Mouse (Mus musculus): ENCODE measurements around the gene Tead2.
A peak's percentile ranks its signal among the peaks of the same experiment; 100 is the strongest.
"Not testable (repeated sequence)": the region's sequence is repeated elsewhere in the genome, so short reads cannot be mapped to it uniquely, and the experiment has no call there.

Tead2 gene

DNA sequence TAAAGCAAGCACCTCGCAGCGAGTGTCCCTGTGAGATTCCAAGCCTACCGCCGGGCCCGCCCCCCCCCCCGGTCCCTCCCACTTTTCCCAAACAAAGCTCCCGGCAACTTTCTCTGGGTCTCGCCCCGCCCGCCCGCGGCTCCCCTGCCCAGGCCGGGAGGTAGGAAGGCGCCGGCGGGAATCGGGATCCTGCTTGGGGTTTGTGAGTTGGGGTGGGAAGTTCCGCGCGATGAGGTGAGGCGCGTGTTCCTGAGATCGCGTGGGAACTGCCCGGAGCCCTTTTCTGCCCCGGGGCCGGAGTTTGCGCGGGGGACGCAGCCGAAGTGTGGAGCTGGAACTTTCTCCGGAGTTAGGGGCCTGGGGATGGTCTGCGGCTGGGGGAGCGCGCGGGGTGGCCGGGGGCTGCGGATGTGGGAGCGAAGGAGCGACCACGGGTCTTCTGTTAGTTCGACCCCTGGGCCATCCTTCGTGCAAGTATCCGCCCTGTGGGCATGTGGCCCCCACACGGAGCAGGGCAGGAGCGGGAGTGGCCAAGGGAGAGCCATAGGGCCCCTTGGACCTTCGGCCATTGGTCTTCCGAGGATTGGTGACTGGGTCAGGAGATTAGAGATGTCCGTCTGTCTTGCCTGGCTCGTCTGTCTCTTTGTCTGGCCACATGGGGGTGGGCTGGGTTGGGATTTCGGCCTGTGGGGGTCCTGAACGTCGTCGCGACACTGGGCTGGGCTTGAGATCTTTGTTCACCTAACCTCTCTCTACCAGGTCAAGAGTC lies at the start of gene Tead2:
Gene Tead2, plus strand, starts transcription at position 81 of the 769 bp plus-strand sequence.
- peak; percentile 90 for DNase-seq

DNA sequence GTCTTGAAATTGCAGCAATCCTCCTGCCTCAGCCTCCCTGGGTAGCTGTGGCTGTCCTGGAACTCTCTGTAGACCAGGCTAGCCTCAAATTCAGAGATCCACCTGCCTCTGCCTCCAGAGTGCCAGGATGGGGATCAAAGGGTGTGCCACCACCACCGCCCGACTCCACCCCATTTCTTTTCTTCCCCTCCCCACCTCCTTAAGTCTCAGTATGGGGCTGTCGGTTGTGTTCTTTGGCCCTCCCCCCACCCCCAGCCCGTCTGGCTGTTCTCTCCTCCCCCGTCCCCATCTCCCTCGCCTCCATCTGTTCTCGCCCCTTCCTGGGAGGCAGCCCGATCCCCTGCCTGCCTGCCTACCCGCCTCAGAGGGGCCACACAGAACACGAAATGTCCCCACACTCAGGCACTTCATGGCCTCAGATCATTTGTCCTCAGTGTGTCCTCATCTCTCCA lies 48.6 kb upstream of the Tead2 start:
- no peak for DNase-seq

DNA sequence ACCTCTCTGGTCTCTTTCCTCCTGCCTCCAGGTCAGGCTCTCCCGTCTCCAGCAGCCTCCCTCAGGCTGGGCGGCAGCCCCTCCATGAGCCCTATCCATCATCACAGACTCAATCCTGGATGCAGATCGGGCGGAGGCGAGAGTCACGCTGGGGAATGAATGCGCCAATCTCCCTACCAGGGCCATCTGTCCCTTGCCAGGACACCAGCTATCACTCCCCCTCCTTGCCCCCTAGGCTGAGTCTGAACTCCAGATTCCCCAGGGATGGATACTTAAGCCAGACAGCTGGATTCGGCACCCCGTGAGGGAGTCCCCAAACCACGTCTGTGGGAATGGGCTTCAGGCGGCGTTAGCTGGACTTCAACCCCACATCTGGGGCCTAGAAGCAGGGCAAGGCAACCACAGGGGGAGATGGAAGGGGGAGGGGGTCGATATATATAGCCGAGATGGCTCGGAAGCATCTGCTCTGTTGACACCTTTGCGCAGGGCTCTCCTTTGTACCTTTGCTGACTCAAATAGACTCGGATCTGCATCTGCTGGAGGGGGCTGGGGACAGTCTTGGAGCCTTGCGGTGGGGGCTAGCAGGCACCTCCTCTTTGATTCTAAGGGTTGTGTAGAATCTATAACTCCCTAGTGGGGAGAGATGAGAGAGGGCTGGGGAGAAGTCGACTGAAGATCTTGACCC lies 47.6 kb upstream of the Tead2 start:
- peak; percentile 42 for DNase-seq

DNA sequence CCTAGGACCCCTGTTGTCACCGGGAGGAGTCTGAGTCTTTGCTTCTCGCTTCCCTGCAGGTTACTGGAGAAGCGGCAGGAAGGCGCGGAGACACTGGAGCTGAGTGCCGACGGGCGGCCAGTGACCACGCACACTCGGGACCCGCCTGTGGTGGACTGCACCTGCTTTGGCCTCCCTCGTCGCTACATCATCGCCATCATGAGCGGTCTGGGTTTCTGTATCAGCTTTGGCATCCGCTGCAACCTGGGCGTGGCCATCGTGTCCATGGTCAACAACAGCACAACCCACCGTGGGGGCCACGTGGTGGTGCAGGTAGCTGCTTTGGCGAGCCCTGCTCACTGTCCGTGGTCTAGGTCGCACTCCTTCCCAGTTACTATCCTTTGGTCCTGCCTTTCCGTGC lies 46.9 kb upstream of the Tead2 start:
- DNase-seq = no peak

DNA sequence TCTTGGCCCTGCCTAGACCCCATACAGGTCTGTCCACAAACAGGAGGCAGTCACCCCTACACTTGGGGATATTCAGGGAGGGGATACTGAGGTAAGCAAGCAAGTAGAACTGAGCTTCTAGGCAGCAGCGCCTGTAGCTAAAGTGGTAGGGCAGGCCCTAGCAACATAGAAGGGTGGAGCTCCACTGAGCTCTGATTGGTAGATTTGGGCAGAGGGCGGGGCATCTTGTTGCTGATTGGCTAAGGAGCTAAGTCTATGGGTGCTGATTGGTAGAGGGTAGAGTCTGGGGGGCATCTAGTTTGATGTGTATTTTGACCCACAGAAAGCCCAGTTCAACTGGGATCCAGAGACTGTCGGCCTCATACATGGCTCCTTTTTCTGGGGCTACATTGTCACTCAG lies 46.1 kb upstream of the Tead2 start:
- DNase-seq = no peak

DNA sequence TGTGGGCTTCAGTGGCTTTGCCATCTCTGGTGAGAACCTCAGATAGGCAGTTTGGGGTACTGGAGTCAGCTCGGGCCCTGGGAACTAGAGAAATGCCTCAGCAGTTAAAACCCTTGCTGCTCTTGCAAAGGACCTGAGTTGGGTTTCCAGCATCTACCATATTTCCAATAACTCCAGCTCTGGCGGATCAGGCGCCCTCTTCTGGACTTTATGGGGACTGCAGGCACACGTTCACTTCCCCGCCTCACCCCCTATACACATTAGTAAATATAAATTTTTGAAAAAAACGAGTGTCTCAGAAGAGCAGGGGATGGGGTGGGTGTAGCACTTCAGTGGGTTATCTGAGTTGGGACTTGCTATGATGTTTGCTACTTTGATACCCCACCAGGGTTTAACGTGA lies 42.6 kb upstream of the Tead2 start:
- DNase-seq = no peak

DNA sequence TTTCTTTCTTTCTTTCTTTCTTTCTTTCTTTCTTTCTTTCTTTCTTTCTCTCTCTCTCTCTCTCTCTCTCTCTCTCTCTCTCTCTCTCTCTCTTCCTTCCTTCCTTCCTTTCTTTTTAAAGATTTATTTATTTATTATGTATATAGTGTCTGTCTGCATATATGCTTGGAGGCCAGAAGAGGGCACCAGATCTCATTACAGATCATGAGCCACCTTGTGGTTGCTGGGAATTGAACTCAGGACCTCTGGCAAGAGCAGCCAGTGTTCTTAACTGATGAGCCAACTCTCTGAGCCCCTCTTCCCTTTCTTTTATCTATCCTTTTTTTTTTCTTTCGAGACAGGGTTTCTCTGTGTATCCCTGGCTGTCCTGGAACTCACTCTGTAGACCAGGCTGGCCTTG lies 41.8 kb upstream of the Tead2 start:
- DNase-seq = not testable (repeated sequence)

DNA sequence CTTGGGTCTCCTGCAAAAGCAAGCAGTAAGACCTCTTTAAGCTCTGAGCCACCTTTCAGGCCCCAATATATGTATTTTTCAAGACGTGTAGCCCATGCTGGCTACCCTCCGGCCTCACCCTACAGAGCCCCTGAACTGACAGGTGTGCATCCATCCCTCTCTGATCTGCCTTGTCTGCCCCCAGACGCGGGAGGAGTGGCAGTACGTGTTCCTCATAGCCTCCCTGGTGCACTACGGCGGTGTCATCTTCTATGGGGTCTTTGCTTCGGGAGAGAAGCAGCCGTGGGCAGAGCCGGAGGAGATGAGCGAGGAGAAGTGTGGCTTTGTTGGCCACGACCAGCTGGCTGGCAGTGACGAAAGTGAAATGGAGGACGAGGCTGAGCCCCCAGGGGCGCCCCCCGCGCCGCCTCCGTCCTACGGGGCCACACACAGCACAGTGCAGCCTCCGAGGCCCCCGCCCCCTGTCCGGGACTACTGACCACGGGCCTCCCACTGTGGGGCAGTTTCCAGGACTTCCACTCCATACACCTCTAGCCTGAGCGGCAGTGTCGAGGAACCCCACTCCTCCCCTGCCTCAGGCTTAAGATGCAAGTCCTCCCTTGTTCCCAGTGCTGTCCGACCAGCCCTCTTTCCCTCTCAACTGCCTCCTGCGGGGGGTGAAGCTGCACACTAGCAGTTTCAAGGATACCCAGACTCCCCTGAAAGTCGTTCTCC lies 40.8 kb upstream of the Tead2 start:
- DNase-seq = no peak

DNA sequence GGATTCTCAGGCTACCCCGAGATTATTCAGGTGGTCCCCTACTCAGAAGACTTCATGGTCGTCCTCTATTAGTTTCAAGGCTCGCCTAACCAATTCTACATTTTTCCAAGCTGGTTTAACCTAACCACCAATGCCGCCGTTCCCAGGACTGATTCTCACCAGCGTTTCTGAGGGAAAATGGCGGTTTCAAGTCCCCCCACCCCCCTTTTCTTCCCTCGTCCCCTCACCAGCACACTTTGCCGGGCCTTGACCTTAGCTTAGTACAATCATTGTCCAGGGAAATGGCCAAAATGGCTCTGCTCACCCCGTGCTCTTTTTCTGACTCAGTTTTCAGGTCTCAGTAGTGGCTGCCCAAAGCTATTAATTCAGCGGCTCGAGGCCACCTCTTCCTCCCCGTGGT lies 40.2 kb upstream of the Tead2 start:
- DNase-seq = no peak

DNA sequence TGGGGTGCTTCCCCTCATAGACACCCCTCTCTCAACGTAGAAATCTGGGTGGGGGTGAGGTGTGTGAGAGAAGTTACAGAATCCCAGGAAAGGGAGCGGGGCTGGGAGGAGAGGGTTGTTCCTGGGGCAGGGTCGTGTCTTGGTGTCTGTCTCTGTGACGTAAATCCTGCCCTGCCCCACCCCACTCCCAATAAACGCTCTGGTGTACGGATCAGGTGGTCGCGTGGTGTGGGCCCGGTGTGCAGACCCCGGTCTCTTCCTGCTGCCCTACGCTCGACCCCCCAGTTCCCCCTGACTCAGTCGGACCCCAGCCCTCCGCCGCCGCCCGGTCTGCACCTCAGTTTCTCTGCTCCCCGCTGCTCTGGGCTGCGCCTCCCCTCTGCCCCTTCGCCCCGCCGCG lies 39.6 kb upstream of the Tead2 start:
- no peak for DNase-seq

DNA sequence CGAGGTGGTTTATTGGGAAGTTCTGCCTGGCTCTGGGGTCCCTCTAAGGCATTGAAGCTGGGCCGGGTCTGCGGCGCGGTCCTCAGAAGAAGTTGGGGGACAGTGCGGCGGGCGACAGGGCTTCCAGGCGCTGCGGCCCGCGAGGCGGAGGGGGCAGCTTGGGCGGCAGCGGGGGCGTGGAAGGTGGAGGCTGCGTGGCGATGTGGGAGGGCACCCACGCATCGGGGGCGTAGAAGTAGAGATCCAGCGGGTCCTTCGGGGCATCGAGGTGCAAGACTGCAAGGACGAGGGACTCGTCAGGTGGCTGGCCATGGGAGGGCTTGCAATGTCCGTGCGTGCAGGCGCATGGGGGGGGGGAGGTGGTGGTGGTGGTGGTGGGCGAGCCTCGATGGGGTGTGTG lies 39.2 kb upstream of the Tead2 start:
- no peak for DNase-seq

DNA sequence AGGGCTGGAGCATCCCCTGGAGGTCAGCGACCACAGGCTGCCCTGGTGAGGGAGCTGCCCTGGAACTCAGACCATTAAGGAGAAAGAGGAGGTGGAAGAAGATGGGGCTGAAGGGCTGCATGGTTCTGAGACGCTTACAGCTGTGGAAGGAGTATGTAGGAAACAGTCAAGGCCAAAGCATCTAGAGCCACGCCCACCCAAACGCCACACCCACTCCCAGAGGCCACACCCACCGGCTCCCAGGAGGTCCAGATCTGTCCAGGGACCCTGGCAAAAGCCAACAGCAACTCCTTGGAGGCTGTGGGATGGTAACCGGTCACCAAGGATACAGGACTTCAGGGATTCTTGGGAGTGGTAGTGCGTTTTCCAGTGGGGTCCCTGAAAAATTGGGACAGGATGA lies 37.0 kb upstream of the Tead2 start:
- DNase-seq = no peak

DNA sequence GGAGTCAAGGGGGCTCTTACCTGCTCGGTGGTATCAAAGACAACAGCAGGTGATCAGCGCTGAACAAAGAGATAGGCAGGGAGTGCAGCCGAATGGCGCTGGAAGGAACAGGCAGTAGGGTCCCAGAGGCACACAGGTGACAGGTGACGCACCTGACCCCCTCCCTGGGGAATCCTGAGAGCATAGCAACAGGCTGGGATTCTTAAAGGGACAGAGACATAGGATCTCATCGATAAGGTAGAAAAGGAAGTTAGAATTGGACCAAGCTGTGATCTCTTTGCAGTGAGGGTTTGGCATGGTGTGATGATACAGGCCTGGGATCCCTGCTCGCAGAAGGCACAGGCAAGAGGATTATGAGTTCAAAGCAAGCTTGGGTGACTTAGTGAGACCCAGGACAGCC lies 36.1 kb upstream of the Tead2 start, which contains the start of gene Gfy:
Gene Gfy, minus strand, starts transcription at position 101 of the 400 bp plus-strand sequence.
- DNase-seq = no peak

DNA sequence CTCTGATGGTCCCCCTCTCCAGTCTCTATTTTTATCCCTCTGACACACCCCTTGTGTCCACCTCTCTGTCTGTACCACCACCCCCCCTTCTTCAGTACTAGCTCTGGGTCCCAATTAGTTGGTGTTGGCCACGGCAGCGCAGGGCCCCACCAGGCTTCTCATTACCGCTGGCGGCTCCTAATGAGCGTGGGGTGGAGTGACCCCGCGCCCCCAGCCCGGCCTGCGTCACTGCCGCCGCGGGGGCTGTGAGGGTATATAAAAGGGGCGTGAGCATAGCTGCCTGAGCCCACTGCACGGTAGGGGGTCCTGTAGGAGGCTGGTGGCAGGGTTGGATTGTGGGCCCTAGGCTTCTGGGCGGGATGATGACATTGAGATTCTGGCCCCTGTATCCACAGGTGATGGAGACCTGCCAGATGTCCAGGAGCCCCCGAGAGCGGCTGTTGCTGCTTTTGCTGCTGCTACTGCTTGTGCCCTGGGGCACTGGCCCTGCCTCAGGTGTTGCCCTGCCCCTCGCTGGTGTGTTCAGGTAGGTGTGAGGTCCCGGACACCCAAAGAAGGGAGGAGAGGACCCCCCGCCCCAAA lies 34.6 kb upstream of the Tead2 start, which contains the start of gene Pth2:
Gene Pth2, plus strand, starts transcription at position 100 of the 582 bp plus-strand sequence.
- DNase-seq = no peak

DNA sequence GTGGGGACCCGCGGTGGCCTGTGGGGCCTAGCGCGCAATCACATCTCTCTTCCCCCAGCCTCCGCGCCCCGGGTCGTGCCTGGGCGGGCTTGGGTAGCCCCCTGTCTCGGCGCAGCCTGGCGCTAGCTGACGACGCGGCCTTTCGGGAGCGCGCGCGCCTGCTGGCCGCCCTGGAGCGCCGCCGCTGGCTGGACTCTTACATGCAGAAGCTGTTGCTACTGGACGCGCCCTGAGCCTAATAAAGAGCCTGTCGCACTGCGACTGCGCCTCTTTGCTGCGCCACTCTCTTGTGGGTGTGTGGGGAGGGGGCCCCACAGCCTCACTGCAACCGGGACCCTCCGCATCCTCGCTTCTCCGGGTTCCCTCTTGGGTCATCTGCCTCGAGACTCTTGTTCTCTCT lies 34.0 kb upstream of the Tead2 start:
- DNase-seq = peak; percentile 54

DNA sequence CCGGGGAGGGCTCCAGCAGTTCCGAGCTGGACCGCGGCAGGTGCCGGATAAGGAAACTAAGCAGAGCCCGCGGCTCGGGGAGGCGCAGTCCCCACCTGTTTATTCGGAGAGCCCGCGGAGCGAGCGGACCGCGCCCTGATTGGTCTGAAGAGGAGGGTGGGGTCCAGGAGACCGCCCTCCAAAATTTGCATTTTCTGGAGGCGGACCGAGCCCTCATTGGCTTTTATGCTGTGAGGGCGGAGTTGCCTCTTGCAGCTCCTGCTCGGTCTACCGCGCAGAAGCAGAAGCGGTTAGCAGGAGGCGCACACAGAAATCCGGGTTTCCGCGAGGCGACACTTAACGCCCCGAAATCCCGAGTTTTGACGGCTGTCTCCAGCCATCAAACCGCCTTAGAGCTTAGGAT lies 33.4 kb upstream of the Tead2 start:
- peak; percentile 94 for DNase-seq

DNA sequence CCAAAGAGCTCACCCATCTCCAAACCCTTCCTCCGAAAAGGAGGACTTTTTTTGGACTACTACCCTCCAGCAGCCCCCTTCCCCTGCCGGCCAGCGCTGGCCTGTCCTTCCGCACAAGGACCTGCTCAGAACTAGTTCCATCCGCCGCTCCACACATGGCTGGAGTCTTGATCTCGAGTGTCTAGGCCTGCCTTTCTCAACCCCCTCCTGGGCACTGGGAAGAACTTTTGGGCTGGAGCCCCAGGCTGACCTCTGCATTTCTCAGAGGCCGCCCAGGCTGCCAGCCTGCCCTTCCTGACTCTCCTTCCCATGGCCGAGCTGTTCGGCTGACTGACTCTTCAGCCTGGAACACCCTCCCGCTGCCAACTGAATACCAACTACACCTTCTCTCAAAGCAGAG lies 32.9 kb upstream of the Tead2 start:
- no peak for DNase-seq

DNA sequence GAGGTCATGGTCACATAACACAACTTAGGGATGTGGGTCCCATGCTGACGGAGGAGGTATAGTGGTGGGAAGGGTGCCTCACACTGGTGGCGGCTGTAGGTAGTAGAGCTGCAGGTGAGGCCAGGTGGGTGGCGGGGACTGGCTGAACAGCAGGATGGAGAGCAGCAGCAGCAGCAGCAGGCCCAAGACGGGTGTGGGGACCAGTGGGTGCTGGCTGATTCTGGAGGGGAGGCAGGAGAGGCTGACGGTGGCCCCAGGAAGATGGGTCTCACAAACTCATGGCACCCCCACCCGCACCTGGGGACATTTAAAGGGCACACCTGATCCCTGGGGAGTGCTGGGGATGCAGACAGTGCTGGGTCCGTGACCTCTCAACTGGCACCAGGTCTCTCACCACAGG lies 31.9 kb upstream of the Tead2 start:
- no peak for DNase-seq

DNA sequence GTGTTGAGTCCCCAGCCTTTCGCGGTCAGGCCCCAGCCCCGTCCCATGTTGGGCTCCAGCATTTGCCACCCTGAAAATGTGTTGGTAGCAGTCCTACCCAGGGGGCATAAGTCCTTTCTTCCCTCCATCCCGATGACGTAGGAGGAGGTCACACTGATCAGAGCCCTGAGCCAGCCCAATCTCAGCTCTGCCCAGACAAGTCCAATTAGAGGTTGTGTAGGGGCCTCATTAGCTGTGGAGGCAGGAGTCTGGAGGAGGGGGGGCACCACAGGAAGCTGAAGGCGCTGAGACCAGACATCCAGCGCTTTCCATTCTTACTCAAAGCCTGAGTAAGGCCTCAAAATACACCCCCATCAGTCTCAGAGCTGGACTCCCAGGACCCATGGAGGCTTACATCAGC lies 29.6 kb upstream of the Tead2 start:
- no peak for DNase-seq

DNA sequence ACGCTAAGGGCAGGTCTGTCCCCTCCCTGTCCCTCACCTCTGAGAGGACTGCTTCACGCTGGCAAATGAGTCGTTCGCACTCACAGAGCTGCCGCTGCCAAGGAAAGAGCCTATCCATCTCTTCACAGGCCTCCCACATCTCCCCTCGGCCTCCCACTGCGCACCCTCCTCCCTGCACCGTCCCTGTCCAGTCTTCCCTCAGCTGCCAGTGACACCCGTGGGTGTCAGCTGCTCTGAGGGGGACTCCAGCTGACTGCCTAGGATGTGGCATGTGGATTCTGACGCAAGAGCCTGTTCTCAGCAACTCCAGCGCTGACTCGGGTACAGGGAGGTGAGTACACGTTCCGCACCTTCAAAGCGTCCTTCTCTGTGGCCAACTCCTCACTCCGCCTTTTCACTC lies 26.0 kb upstream of the Tead2 start:
- DNase-seq = no peak

DNA sequence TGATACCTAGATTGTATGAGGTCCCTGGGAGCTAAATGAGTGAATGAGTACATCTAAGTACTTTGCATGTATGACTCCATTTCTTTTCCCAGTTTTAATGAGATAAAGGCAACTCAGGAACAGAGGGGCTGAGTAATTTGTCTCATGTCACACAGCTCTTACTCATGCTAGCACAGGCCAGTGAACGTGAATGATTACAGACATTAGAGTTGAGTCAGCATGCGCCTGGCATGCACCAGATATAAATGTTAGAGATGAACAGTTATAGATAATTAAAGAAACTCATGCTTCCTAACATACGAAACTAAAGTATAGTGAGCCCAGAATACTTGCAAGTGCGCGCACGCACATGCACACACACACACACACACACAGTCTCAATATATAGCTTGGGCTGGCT lies 25.4 kb upstream of the Tead2 start:
- DNase-seq = no peak

DNA sequence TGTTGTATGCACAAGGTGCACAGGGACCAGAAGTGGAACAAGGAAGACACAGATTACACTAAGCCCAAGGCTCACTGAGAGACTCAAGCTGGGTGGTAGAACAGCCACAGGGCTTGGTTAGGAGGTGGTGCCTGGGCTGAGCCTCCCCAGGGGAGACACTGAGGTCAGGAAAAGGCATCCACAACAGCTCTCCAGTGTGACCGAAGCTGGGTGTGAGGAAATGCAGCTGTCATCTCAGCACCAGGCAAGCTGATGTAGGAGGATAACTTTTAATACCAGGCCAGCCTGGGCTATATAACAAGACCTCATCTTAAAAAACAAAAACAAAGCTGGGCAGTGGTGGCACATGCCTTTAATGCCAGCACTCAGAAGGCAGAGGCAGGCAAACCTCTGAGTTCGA lies 24.4 kb upstream of the Tead2 start:
- DNase-seq = no peak

DNA sequence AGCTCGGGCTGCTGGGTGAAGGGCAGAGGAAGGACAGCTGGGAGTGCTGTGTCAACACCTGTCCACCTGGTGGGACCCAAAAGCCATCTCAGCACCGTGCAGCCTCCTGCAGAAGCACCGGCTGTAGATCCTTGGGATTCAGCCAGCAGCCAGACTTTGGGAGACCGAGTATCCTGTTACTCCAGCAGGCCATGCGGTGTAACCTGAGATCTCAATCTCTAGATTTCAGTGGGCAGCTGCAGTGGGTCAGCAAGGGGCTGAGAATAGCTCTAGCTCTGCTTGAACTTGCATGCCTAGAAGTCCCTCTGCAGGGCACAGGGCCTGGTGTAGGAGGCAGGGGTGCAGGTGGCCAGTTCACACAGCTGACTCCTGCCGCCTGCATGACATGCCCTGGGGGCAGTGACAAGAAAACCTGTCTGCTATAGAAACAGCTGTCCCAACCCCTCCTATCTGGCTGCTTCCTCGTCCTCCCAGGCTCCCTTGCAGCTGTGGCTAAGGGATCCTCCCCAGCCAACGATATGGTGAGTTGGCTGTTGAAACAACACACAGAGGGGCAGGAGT lies 23.7 kb upstream of the Tead2 start:
- DNase-seq = peak; percentile 74
